Mouse (Mus musculus) spleen, postnatal 14 days (tissue): Measurements from ENCODE around the gene Nabp2.

Experiments used
- DNase-seq, 2 experiments: peaks; one replicate each; pipeline ENCODE4 v3.0.0; 2021 to 2022; ENCODE audit warnings: low spot score in 2 of 2

Gene Nabp2

GRCm38 (mm10) chr10:128385902-128386301 is 25.4 kb downstream of the Nabp2 start:
- DNase-seq, result no peak

GRCm38 (mm10) chr10:128382482-128382881 is 28.8 kb downstream of the Nabp2 start:
- no peak for DNase-seq

DNA sequence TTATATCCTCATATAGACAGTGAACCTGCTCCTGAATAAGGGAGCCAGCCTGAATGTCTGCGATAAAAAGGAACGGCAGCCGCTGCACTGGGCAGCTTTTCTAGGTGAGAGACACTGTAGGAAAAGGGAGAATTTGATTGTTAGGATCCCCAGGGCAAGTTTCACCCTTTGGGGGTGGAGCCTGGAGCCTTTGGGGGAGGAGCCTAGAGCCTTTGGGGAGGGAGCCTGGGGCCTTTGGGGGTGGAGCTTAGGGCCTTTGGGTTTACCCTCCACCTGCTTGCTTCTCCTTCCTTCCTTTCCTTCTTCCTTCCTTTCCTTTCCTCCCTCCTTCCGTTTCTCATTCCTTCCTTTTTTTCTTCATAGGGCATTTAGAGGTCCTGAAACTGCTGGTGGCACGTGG is 30.7 kb downstream of the Nabp2 start:
- DNase-seq, result no peak

DNA sequence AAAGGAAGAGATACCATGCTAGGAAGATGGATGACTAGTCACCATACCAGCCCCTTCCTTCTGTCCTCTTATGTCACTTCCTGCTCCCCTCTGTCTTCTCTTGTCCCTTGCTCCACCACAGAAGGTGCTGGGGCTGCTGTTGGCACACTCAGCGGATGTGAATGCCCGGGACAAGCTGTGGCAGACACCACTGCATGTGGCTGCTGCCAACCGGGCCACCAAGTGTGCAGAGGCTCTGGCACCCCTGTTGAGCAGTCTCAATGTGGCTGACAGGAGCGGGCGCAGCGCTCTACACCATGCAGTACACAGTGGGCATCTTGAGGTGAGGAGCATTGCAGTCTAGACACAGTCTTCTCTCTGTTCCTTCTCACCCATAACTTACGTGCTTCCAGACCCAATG is 32.0 kb downstream of the Nabp2 start:
- DNase-seq, result no peak

- no peak for DNase-seq
Observed at GRCm38 (mm10) chr10:128378462-128378861, 32.8 kb downstream of the Nabp2 start.

GRCm38 (mm10) chr10:128377940-128378448 is 33.3 kb downstream of the Nabp2 start:
- no peak for DNase-seq

DNA sequence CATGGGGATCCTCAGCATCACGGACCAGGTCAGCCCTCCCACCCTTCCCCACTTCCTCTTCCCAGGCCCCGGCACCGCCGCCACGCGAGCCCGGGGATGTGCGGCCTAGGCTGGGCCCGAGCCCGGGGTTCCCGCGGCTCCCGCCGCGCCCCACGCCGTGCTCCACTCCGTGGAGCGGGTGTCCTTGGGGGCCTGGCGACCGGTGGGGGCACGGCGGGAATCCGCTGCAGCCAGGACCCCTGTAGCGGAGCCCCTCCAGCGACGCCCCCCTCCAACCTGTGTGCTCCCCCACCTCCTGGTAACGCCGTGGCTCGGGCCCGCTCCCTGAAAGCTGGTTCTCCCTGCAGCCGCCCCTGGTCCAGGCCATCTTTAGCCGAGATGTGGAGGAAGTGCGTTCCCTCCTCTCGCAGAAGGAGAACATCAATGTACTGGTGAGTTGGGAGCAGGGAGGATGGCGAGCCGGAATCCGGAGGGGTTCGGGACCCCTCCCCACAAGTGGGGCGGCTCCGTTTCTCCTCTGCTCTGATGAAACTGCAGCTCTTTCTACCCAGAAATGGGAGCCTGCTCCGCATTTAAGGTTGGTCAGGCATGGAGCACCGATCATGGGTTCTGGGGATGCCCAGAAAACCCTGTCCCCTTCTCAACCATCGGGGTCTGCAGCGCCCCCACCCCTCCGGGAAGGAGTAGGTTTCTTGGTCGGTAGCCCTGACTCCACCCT is 33.9 kb downstream of the Nabp2 start:
- DNase-seq, result no peak

DNA sequence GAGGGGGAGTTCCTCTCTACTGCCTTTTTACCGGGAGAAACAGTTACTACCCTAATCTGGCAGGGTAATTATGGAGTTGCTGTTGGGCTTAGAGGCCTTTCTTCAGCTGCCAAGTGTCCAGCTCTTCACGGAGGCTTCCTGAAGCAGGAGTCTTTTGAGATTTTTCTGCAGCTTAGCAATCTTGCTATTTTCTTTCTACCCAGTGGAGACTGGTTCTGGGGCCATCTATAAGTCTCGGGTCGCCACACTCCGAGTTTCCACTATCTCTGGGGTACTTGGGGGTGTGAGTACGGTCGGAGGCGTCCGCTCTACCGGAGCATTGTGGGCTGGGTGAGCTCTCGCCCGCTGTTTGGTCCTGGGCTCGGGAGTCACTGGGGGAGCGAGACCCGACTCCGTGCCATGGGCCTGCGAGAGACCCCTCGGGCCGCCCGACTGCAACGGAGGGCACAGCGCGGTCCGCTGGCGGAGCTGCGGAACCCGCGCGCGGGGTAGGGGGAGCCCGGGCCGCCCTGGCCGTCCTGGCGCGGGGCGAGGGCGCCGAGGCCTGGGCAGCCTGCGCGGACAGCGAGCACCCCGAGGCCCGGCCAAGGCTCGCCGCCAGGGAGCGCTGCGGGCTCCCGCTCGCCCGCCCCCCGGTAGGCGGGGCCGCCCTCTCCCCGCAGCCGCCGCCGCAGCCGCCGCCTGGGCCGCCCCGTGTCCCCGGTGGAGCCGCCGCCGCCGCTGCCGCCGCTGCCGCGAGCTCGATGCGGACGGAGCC is 34.7 kb downstream of the Nabp2 start, which contains the start of gene Ankrd52:
Gene Ankrd52 (plus strand): TSS at position 661 of the 757 bp plus-strand sequence.
- DNase-seq, result peak; percentile 77 to 87

GRCm38 (mm10) chr10:128376099-128376454 is 35.2 kb downstream of the Nabp2 start:
- no peak for DNase-seq

DNA sequence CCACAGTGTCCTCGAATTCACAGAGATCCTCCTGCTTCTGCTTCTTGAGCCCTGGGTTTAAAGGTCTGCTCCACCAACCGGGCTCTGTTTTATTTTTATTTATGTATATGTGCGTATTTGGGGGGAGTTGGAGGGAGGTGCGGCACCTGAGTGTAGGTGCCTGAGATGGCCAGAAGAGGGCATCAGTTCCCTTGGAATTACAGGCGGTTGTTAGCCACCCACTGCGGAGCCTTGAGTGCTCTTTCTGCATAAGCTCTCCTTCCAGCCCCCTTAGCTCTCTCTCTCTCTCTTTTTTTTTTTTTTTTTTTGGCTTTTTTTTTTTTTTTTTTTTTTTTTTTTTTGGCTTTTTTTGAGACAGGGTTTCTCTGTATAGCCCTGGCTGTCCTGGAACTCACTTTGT is 36.9 kb downstream of the Nabp2 start:
- DNase-seq, result no peak

DNA sequence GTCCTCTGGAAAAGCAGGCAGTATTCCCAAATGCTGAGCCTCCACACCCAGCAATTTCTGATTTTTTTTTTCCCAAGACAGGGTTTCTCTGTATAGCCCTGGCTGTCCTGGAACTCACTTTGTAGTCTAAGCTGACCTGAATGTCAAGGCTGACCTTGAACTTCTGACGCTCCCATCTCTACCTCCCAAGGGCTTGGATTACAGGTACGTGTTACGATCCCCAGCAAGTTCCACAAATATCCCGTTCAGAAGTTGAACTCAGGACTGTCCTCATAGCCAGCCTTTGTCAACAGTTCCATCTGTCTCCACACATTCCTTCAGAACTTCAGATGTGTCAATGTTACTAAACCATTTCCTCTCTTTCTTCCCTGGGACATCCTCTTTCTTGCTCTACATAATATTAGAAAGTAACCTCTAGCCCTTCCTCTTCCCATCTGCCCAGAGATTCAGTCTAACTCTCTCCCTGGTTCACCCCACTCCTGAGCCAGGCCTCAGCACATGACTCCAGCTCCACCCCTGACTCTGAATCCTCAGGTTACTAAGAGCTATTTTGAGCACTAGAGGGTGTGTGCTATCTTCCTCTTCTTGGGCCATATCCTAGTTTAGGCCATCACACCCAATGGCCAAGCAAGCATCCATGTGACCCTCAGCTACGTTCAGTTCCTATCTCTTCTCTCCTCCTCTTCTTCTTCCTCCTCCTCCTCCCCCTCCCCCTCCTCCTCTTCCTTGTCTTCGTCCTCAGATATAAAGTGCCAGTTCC is 38.1 kb downstream of the Nabp2 start:
- DNase-seq, result no peak

GRCm38 (mm10) chr10:128372142-128372541 is 39.1 kb downstream of the Nabp2 start:
- no peak for DNase-seq

- no peak for DNase-seq
Observed at GRCm38 (mm10) chr10:128370601-128371000, 40.7 kb downstream of the Nabp2 start.

GRCm38 (mm10) chr10:128370021-128370420 is 41.3 kb downstream of the Nabp2 start:
- no peak for DNase-seq

GRCm38 (mm10) chr10:128369599-128369998 is 41.7 kb downstream of the Nabp2 start:
- DNase-seq, result no peak

GRCm38 (mm10) chr10:128369218-128369543 is 42.1 kb downstream of the Nabp2 start:
- no peak for DNase-seq

DNA sequence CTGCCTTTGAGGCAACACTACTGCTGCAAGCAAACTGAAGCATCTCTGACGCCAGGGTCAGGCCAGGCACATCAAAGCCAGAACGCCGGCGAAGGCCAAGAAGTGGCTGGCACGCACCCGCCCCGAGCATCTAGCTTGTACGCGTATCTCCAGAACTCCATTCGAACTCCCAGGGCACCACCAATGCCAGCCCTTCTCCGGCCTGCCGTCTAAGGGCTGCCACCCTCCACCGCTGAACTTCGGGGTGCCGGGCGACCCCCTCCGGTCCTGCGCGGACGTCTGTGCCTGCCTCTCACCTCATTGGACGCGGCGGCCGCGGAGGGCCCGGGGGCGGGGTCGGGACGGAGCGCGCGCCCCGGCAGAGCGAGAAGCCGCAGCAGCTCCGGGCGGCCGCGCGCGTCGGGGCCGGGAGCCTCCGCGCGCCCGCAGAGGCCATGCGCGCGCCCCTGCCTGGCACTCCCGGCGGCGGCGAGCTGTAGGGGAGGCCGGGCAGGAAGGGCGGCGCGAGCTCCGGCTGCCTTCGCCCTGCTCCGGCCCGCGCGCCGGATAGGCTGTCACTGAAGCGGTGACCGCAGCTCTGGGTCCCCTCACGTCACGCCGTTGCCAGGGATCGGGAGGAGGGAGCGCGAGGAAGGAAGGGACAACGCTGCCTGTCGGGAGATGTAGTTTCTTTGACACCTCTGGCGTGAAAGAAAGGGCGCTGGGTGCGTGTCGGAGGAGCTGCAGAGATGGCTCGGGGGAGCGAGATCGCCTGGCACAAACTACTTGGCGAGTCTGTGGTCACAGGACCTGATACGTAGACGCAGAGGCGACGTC is 42.7 kb downstream of the Nabp2 start, which contains the start of gene Coq10a:
Gene Coq10a (minus strand): TSS at position 596 of the 816 bp plus-strand sequence.
- peak; percentile 73 to 81 for DNase-seq

GRCm38 (mm10) chr10:128367899-128368401 is 43.3 kb downstream of the Nabp2 start:
- DNase-seq, result no peak

DNA sequence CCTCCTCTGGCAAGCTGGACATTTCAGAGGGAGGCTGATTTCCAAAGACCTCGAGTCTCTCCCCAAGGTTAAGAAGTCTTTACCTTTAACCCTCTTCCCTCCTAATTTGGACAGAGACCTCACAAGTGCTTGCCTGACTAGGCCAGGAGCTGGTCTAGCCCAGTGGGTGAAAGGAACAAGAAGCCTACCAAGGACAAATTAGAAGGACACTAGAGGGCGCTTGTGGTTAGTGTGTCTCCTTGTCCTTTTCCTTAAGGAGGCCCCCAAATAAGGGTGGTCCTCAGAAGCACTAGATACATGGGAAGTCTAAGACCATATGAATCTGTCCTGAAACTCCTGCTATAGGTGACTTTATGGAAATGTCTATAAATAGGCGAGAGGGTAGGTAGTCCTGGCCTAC is 48.7 kb downstream of the Nabp2 start:
- DNase-seq, result no peak

- DNase-seq, result no peak
Observed at GRCm38 (mm10) chr10:128361836-128362235, 49.5 kb downstream of the Nabp2 start.

DNA sequence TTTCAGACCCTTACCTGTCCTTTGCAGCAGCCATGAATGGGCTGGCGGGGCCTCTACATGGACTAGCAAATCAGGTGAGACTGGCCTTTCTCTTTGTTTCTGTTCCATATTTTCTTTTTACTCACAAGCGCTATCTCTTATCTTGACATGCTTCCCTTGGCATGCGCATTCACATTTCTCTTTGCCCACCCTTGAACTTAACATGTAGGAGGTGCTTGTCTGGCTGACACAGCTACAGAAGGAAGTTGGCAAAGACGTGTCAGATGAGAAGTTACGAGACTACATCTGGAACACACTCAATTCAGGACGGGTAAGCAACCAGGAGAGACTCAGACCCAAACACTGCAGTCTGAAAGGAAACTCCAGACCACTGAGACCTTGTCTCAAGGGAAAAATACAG is 52.1 kb downstream of the Nabp2 start:
- no peak for DNase-seq
